Mouse (Mus musculus): Measurements from ENCODE around the gene BC024978.

BC024978 gene

DNA sequence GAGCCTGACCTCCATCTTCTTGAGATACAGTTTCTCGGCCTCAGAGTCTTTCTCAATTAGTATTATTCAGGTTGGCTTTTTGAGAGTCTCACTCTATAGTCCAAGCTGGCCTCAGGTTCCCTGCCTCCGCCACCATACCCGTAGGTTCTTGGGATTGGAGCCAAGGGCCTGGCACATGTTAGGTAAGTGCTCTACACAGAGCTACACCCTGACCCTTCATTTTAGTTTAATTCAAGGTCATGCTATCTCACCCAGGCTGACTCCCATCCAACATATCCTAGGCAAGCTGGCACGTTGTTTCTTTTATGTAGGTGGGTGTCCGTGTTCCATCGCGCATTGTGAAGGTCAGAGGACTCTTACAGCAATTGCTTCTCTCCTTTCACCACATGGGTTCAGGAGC, 20.7 kb upstream of the BC024978 start:
- no peak for DNase-seq (ENCODE audit: extremely low read depth, low read depth, low spot score)

DNA sequence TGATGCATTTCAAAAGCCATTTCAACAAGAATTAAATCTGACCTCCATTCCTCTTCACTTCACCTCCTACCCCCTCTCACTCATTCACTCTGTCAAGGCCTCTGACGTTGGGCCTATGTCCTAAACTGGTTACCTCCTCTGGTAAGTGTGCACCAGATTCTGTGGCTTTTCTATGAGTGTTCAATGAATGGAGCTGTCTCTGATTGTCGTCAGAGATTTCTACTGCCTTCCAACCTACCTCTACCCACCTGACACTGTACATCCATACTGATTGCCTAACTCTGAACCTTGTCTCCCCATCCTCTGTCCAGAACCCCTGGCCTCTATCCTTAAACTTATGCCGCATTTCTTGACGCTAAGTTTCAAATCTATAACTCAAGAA, 17.6 kb upstream of the BC024978 start:
- DNase-seq (ENCODE audit: extremely low read depth, low read depth, low spot score): no peak

- peak; percentile 91 for DNase-seq (ENCODE audit: extremely low read depth, low read depth, low spot score)
Measured at GRCm38 (mm10) chr7:27178324-27179216, 17.0 kb upstream of the BC024978 start, which contains the start of gene Rab4b. Gene Rab4b, minus strand, starts transcription at chr7:27178896.

DNA sequence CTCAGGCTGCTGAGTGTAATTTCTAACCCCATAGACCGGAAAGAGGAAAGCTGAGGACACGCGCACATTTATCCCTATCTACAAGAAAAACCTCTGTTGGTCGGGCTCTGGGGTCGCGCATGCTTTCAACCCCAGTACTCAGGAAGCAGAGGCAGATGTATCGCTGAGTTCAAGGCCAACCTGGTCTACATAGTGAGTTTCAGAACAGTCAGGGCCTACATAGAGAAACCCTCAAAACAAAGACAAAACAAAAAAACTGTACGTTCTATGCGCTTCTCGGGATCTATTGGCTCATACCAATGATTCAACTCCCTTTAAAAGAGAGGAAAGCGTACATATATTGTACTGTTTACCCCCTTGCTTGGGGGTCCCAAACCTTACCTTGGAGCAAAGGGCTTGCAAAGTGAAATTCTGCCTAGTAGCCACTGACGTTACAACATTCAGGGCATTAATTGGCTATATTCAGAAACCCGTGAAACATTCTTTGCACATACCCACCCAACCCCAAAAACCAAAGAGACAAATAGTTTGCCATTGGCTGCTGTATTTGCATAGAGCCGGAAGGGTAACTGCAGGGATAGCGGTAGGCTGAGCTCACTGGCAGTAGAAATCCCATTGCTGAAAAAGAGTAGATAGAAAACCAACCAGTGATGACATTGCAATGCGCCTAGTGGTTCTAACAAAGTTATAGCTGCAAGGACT, 16.2 kb upstream of the BC024978 start:
- no peak for DNase-seq (ENCODE audit: extremely low read depth, low read depth, low spot score)

DNA sequence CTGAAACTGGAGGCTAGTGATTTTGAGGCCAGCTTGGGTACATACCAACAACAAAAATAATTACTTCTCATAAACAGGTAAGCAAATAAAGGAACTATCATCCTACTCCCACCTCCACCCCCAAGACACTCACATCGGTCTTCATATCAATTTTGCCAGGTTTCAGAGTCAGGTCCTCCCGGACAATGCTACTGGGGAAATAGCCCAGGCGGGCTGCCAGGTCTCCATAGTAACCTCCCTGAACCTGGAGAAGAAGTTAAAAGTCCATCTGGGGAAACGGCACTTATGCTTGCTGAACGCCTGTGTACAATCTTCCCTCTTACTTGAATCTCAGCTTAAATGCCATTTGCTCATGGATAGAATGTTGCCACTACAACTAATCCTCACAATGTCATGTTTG, 15.5 kb upstream of the BC024978 start:
- no peak for DNase-seq (ENCODE audit: extremely low read depth, low read depth, low spot score)

- DNase-seq (ENCODE audit: extremely low read depth, low read depth, low spot score): no peak
Measured at GRCm38 (mm10) chr7:27180837-27181695, 14.5 kb upstream of the BC024978 start, which contains the start of the genes Gm21983 and Mia. Gene Gm21983, minus strand, starts transcription at chr7:27181086. Gene Mia, minus strand, starts transcription at chr7:27181157.

DNA sequence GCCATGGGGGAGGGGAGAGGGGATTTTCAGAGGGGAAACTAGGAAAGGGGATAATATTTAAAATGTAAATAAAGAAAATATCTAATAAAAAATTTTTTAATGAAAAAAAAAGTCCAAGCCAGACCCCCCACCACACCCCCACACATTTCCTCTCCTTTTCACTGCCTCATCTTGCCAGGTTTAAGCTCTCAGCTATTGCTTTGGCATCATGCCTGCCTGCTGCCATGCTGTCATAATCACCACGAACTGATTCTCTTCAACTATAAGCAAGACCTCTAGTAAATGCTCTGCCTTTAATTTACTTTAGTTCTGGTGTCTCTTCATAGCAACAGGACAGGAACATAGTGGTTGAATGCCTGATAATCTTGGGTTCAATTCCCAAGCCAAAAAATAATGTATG, 13.1 kb upstream of the BC024978 start:
- DNase-seq (ENCODE audit: extremely low read depth, low read depth, low spot score): no peak

- no peak for DNase-seq (ENCODE audit: extremely low read depth, low read depth, low spot score)
Measured at GRCm38 (mm10) chr7:27184964-27185363, 10.6 kb upstream of the BC024978 start.

DNA sequence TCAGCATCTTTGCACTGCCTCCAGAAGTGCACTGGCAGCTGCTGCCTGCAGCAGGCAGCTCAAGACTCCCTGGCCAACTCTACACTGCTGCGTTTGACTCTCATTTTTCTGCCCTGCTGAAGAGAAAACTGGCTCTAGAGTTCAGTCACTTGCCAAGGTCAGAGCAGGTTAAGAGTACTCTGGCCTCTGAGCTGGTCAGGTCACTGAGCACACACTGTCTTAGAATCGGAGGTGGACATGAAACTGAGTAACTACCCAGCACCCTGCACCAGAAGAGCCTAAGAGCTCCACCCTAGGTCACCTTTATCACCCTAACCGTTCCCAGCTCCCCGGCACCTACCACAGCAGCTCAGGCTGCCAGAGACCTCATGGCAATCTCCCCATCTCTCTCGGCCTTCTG, 9.6 kb upstream of the BC024978 start:
- no peak for DNase-seq (ENCODE audit: extremely low read depth, low read depth, low spot score)

- DNase-seq (ENCODE audit: extremely low read depth, low read depth, low spot score): no peak
Measured at GRCm38 (mm10) chr7:27189271-27189931, 6.2 kb upstream of the BC024978 start.

DNA sequence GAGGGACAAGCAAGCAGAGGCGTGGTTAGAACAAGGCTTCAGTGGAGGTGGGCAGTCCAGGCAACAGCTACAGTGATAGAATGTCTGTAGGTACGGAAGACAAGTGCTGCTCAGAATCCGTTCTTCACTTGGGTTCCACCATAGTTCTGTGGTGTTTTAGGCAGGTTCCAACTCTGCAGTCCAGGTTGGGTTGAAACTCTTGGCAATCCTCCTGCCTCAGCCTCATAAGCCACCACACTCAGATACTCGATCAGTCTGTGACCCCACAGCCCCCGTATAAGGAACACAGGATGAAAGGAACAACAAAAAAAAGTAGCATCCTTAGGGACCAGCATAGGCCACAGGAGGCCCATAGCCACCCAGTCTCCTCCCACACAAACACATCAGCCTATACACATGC, 3.1 kb upstream of the BC024978 start:
- no peak for DNase-seq (ENCODE audit: extremely low read depth, low read depth, low spot score)

GRCm38 (mm10) chr7:27193731-27194130, 1.9 kb upstream of the BC024978 start:
- no peak for DNase-seq (ENCODE audit: extremely low read depth, low read depth, low spot score)

DNA sequence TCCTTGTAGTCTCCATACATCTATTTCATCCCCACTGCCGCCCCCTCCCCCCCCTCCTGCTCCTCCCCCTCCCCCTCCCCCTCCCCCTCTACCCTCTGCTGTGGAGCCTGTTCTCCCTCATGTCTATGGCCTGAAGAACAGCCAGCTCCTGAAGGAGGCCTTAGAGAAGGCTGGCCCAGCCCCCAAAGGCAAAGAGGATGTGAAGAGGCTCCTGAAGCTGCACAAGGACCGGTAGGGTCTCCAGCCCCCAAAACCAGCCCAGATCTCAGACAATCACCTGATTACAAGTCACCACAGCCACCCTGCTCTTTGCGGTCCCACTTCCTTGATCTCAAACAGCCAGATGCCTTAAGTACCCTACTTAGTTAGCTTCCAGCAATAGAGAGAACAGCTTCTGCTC, 1.6 kb downstream of the BC024978 start:
- no peak for DNase-seq (ENCODE audit: extremely low read depth, low read depth, low spot score)

- DNase-seq (ENCODE audit: extremely low read depth, low read depth, low spot score): no peak
Measured at GRCm38 (mm10) chr7:27197634-27198033, 2.1 kb downstream of the BC024978 start.

DNA sequence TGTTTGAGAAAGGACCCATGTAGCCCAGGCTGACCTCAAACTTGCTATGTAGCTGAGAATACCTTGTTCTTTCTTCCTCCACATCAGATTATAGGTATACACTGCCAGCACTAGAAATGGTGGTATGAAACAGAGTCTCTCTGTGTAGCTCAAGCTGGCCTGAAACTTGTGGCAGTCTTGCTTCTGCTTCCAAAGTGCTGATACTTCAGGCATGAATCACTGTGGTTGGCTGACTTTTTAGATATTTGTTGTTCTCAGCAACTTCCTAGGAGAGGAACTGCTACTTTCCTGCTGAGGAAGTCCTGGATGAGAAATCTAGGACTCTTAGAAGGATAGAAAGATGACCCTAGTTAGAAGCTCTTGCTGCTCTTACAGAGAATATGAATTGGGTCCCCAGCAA, 2.8 kb downstream of the BC024978 start:
- no peak for DNase-seq (ENCODE audit: extremely low read depth, low read depth, low spot score)

GRCm38 (mm10) chr7:27198779-27199178, 3.2 kb downstream of the BC024978 start:
- no peak for DNase-seq (ENCODE audit: extremely low read depth, low read depth, low spot score)

DNA sequence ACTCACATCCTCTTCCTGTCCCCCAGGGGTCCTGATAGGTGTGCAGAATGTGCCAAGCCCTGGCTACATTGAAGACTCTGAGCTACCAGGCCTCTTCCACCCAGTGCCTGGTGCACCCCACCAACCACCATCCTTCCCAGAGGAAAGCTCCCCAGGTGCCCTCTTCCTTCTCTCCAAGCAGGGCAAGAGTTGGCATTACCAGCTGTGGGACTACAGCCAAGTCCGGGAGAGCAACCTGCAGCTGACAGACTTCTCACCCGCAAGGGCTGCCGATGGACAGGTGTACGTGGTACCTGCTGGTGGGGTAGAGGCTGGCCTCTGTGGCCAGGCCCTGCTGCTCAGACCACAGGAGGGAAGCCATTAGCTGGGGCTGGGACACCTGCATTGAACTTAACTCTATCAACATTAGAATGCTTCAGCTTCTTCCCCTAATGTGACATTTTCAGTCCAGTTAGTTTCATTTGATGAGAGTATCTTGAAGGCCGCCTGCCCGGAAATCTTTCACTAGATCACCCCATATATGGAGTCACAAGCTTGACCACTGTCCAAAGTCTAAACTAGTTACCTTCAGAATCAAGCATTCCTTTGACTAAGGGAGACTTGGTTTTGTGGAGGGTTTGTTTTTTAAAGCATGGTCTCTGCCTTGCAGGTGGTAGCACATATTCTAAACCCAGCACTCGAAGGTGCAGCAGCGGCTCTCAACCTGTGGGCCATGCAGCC, 8.3 kb downstream of the BC024978 start:
- no peak for DNase-seq (ENCODE audit: extremely low read depth, low read depth, low spot score)

DNA sequence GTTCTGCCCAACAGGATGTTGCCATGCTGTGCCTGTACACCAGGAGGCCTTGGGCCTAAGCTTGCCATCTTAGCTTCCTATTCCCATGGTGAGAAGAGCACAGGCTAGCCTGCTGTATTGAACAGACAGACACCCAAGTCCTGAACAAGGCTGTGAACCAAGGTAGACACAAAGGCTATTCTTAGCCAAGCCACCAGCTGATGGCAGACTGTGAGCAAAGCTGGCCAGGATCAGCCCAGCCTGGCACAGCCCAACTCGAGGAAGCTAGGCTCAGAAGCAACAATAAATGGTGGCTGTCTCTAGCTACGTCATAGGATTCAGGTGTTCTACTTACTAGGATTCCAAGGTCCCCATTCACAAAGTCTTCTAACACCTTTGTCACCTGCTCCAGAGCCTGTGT, 17.0 kb downstream of the BC024978 start:
- DNase-seq (ENCODE audit: extremely low read depth, low read depth, low spot score): no peak

DNA sequence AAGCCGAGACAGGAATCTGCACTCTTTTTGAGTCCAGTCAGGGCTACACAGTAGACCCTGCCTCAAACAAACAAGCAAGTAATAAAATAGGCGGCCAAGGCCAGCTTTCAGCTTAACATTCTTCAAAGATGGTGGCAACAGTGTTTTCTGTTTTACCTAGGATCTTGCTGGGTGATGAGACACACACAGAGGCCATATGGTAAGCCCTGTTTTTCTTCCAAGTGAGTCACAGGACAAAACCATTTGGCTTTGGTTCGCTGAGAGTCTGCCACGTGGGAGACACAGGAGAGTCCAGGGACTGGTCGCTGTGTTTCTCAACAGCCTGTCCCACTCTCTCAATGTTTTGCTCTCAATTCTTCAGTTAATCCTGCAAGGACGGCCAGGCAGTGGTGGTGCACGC, 23.0 kb downstream of the BC024978 start:
- DNase-seq (ENCODE audit: extremely low read depth, low read depth, low spot score): no peak

- no peak for DNase-seq (ENCODE audit: extremely low read depth, low read depth, low spot score)
Measured at GRCm38 (mm10) chr7:27219937-27220336, 24.4 kb downstream of the BC024978 start.

Measured in fat pad, adult 2 months (tissue).